ENCODE assay signal across 8 mouse cellular contexts in the genomic region with DNA sequence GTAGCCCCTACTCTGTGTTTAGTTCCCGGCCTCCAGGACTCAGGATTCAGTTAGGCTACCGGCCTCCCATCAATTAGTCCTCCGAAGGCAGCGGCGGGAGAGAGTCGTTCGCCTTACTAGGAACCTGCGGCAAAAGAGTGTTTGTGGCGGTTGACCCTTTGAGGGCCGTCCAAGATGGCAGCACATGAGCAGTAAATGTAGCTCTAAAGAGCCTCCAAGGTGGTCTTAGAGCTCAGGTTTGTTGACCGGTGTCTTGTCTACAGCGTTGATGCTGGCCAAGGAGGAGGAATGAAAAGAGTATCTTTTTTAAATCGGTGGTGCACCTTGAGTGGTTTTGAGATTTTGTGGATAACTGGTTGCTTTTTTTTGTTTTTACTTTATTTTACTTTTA. TPM values are rescaled to one million over a fixed set of nuclear protein-coding genes. Genes with fewer than 3 reads are reported as not detected.
DNase-seq lines count a peak whose midpoint lies in the region; ATAC-seq and TF ChIP-seq lines count a peak whose summit lies in the region.

No protein-coding gene starts in this region.

- H3K36me3 ChIP-seq in testis, adult 2 months (ENCODE audit: control insufficient read depth, insufficient read depth, low read length): no peaks in the 10 kb centered on the region
- H3K36me3 ChIP-seq in forebrain, embryonic 15.5 days: no peaks in the 10 kb centered on the region
- H3K36me3 ChIP-seq in liver, embryonic 13.5 days: no peaks in the 10 kb centered on the region
- no peaks in the 10 kb centered on the region for H3K36me3 ChIP-seq in stomach, embryonic 16.5 days (ENCODE audit: control insufficient read depth, insufficient read depth, low read length)

- TF ChIP-seq CTCF in testis, adult 2 months (IDR thresholded peaks at IDR 0.05; ENCODE audit: control insufficient read depth, insufficient read depth, insufficient replicate concordance, low read depth, low read length): no peak

- H3K9ac ChIP-seq in forebrain, embryonic 15.5 days (replicated peaks): peak overlapping the region; percentile 90
- peak overlapping the region; percentile 84 for H3K9ac ChIP-seq in liver, embryonic 13.5 days
- peak overlapping the region; percentile 87 for H3K9ac ChIP-seq in stomach, embryonic 16.5 days (ENCODE audit: low read length)

- DNase-seq in testis, postnatal 10 days (ENCODE audit: low spot score): no peak
- DNase-seq in liver, embryonic 13.5 days: no peak
- no peak for DNase-seq in adrenal gland, adult (ENCODE audit: inconsistent age in 2 of 2, low spot score in 1 of 2)
- DNase-seq in frontal cortex, postnatal 25 days (ENCODE audit: low spot score in 2 of 2): no peak
- DNase-seq in layer of hippocampus, postnatal 14 days (ENCODE audit: low spot score in 2 of 2): no peak

- no peaks in the 10 kb centered on the region for H3K27me3 ChIP-seq in testis, adult 2 months (ENCODE audit: control insufficient read depth, insufficient read depth, low read length)
- H3K27me3 ChIP-seq in forebrain, embryonic 15.5 days: no peaks in the 10 kb centered on the region
- H3K27me3 ChIP-seq in liver, embryonic 13.5 days: no peaks in the 10 kb centered on the region
- no peaks in the 10 kb centered on the region for H3K27me3 ChIP-seq in stomach, embryonic 16.5 days (ENCODE audit: control insufficient read depth, insufficient read depth, low read length)

- H3K4me2 ChIP-seq in forebrain, embryonic 15.5 days (replicated peaks): peak overlapping the region; percentile 67
- H3K4me2 ChIP-seq in liver, embryonic 13.5 days: peak overlapping the region; percentile 82
- H3K4me2 ChIP-seq in stomach, embryonic 16.5 days (ENCODE audit: low read depth, low read length): peak overlapping the region; percentile 70

- H3K4me3 ChIP-seq in testis, adult 2 months (ENCODE audit: control insufficient read depth, low read depth, low read length): peak overlapping the region; percentile 91
- peak overlapping the region; percentile 64 for H3K4me3 ChIP-seq in forebrain, embryonic 15.5 days
- peak overlapping the region; percentile 76 for H3K4me3 ChIP-seq in liver, embryonic 13.5 days (replicated peaks)
- H3K4me3 ChIP-seq in stomach, embryonic 16.5 days (replicated peaks; ENCODE audit: low read length): peak overlapping the region; percentile 67

- WGBS in forebrain, embryonic 15.5 days: 17% methylated on average over 13 of the region's 13 CpGs
- WGBS in liver, embryonic 13.5 days (ENCODE audit: insufficient replicate concordance): 16% methylated on average over 13 of the region's 13 CpGs
- WGBS in stomach, embryonic 16.5 days: 19% methylated on average over 13 of the region's 13 CpGs

- ATAC-seq in forebrain, embryonic 15.5 days (replicated peaks): no peak; the same call in 1 of the 2 replicates
- ATAC-seq in liver, embryonic 13.5 days (ENCODE audit: low read depth): no peak; the same call in 1 of the 2 replicates
- ATAC-seq in stomach, embryonic 16.5 days (ENCODE audit: insufficient read depth, low FRiP score): 0 out of 2 replicates have a peak, but pooled peaks have one; percentile 27

- H3K9me3 ChIP-seq in forebrain, embryonic 15.5 days: no peaks in the 10 kb centered on the region
- H3K9me3 ChIP-seq in liver, embryonic 13.5 days (replicated peaks): no peaks in the 10 kb centered on the region
- H3K9me3 ChIP-seq in stomach, embryonic 16.5 days (replicated peaks; ENCODE audit: control insufficient read depth, low read length): no peaks in the 10 kb centered on the region

- 0 out of 2 replicates have a peak, but pooled peaks have one; percentile 6 for TF ChIP-seq POLR2A in testis, adult 2 months (IDR thresholded peaks at IDR 0.05; ENCODE audit: control insufficient read depth, low read depth, low read length)

- H3K27ac ChIP-seq in testis, adult 2 months (ENCODE audit: control insufficient read depth, insufficient read depth, low read depth, low read length): peak overlapping the region; percentile 93
- H3K27ac ChIP-seq in forebrain, embryonic 15.5 days (replicated peaks): peak overlapping the region; percentile 98
- no peak overlapping the region for H3K27ac ChIP-seq in liver, embryonic 13.5 days
- peak overlapping the region; percentile 81 for H3K27ac ChIP-seq in stomach, embryonic 16.5 days (ENCODE audit: low read length)

- no peaks in the 10 kb centered on the region; the same call in none of the 2 replicates for H3K4me1 ChIP-seq in testis, adult 2 months (ENCODE audit: control insufficient read depth, insufficient read depth, low read length)
- H3K4me1 ChIP-seq in forebrain, embryonic 15.5 days: peaks cover 9% of the 10 kb centered on the region
- H3K4me1 ChIP-seq in liver, embryonic 13.5 days (replicated peaks): peaks cover 10% of the 10 kb centered on the region; the same call in 1 of the 2 replicates
- H3K4me1 ChIP-seq in stomach, embryonic 16.5 days (ENCODE audit: control insufficient read depth, insufficient read depth, low read length): peaks cover 4% of the 10 kb centered on the region; the same call in 1 of the 2 replicates

RNA-seq across cellular contexts. Expression of a gene that starts 0.3 kb away (rescaled TPM):
- 13.5 and 16.7 TPM in 2 replicates for polyA plus RNA-seq in testis, adult 2 months (2012; rRNA removed)
- polyA plus RNA-seq in forebrain, embryonic 15.5 days (2015; fragmentation: Nextera tagmentation; extraction: Ambion mirVana): 4.8 TPM in 2 replicates
- 0.87 and 0.89 TPM in 2 replicates for polyA plus RNA-seq in liver, embryonic 13.5 days (2015; fragmentation: Nextera tagmentation; extraction: Ambion mirVana)
- 2.2 and 2.6 TPM in 2 replicates for polyA plus RNA-seq in stomach, embryonic 16.5 days (2015; fragmentation: Nextera tagmentation; extraction: Ambion mirVana)
- total RNA-seq in layer of hippocampus, postnatal 14 days (2021): 10 to 100 TPM; 21.4 to 22.6 TPM

RNA-seq across cellular contexts. Expression of a gene that starts 0.5 kb away (rescaled TPM):
- polyA plus RNA-seq in testis, adult 2 months (2012; rRNA removed): 165 and 173 TPM in 2 replicates
- polyA plus RNA-seq in forebrain, embryonic 15.5 days (2015; fragmentation: Nextera tagmentation; extraction: Ambion mirVana): 9.3 and 10.7 TPM in 2 replicates
- polyA plus RNA-seq in liver, embryonic 13.5 days (2015; fragmentation: Nextera tagmentation; extraction: Ambion mirVana): 1.2 and 1.5 TPM in 2 replicates
- polyA plus RNA-seq in stomach, embryonic 16.5 days (2015; fragmentation: Nextera tagmentation; extraction: Ambion mirVana): 1.3 and 2.0 TPM in 2 replicates
- 10 to 100 TPM; 12.4 to 12.6 TPM for total RNA-seq in layer of hippocampus, postnatal 14 days (2021)

RNA-seq across cellular contexts. Expression of a gene that starts 31.1 kb away (rescaled TPM):
- 14.6 TPM in 2 replicates for polyA plus RNA-seq in testis, adult 2 months (2012; rRNA removed)
- polyA plus RNA-seq in forebrain, embryonic 15.5 days (2015; fragmentation: Nextera tagmentation; extraction: Ambion mirVana): 0.61 and 0.89 TPM in 2 replicates
- polyA plus RNA-seq in liver, embryonic 13.5 days (2015; fragmentation: Nextera tagmentation; extraction: Ambion mirVana): 0.05 TPM in 1 of 2 replicates, not detected in the other
- 0.25 and 0.36 TPM in 2 replicates for polyA plus RNA-seq in stomach, embryonic 16.5 days (2015; fragmentation: Nextera tagmentation; extraction: Ambion mirVana)
- 1 to 10 TPM; 2.3 to 3.1 TPM for total RNA-seq in layer of hippocampus, postnatal 14 days (2021)

RNA-seq across cellular contexts. Expression of a gene that starts 48.0 kb away (rescaled TPM):
- 24.8 and 27.7 TPM in 2 replicates for polyA plus RNA-seq in testis, adult 2 months (2012; rRNA removed)
- polyA plus RNA-seq in forebrain, embryonic 15.5 days (2015; fragmentation: Nextera tagmentation; extraction: Ambion mirVana): 245 and 258 TPM in 2 replicates
- polyA plus RNA-seq in liver, embryonic 13.5 days (2015; fragmentation: Nextera tagmentation; extraction: Ambion mirVana): 147 and 158 TPM in 2 replicates
- polyA plus RNA-seq in stomach, embryonic 16.5 days (2015; fragmentation: Nextera tagmentation; extraction: Ambion mirVana): 187 and 190 TPM in 2 replicates
- 10 to 100 TPM; 79.2 to 84.6 TPM for total RNA-seq in layer of hippocampus, postnatal 14 days (2021)

Comparison
In these comparisons a context has a peak if more than half of its experiments do, and no peak if none do; other contexts are left out.
1. RNA of a gene that starts 0.5 kb away (polyA plus RNA-seq): 165 to 173 TPM in testis, adult 2 months; 9.3 to 10.7 TPM in forebrain, embryonic 15.5 days, 1.3 to 2.0 TPM in stomach, embryonic 16.5 days and 1.2 to 1.5 TPM in liver, embryonic 13.5 days; every median in the first group is over 10 times any median in the second.
2. Peak in every context shown above with its lines, with median percentiles within 50 percentile points of each other: H3K4me3 ChIP-seq, H3K4me2 ChIP-seq and H3K9ac ChIP-seq.